Mouse (Mus musculus) embryonic fibroblast, embryonic 13.5 days (primary cell): ENCODE measurements at regions not wholly inside any gene's neighbourhood (a gene's known extent, or its start where the extent isn't known, plus 50 kb on each side); places are given as distances from the start of the nearest gene placed in this dataset.

ENCODE experiments used
- H3K27ac ChIP-seq: 2 replicates; pipeline ENCODE4 v1.5.1; 2012; ENCODE audit warnings: low read length, control low read depth, inconsistent platforms; ENCODE audit not compliant: insufficient read depth
- H3K4me1 ChIP-seq: 2 replicates; pipeline ENCODE4 v1.6.1; 2011; ENCODE audit warnings: low read length; ENCODE audit not compliant: control insufficient read depth, insufficient read depth
- H3K4me3 ChIP-seq: 2 replicates; pipeline ENCODE4 v1.5.1; 2011; ENCODE audit warnings: mild to moderate bottlenecking, control low read depth, low read length; ENCODE audit not compliant: insufficient read depth
- CTCF ChIP-seq: IDR thresholded peaks from 2 replicates; pipeline ENCODE4 v1.5.1; 2011; ENCODE audit warnings: mild to moderate bottlenecking, control low read depth, low read length, moderate library complexity, borderline replicate concordance; ENCODE audit not compliant: insufficient read depth
- POLR2A ChIP-seq: IDR thresholded peaks from 2 replicates; pipeline ENCODE4 v1.6.1; 2011; ENCODE audit warnings: low read depth, mild to moderate bottlenecking, control low read depth, low read length, moderate library complexity

GRCm38 (mm10) chr9:101563196-101563595 lies 298.4 kb upstream of the 9630041A04Rik start:
- no peaks in the 10 kb centered on the region for H3K4me1 ChIP-seq
- TF ChIP-seq CTCF, result no peak
- TF ChIP-seq POLR2A, result no peak
- no peak overlapping the region for H3K4me3 ChIP-seq
- no peak overlapping the region for H3K27ac ChIP-seq

- Histone ChIP-seq H3K4me1 (peaks cover 5% of the 10 kb centered on the region; the same call in 1 of the 2 replicates), H3K4me3 (no peak overlapping the region), H3K27ac (no peak overlapping the region)
- TF ChIP-seq POLR2A (no peak), CTCF (no peak)
Observed at GRCm38 (mm10) chr9:101559366-101559765, 302.3 kb upstream of the 9630041A04Rik start.

GRCm38 (mm10) chr9:101555011-101555673 lies 303.5 kb upstream of the Ppp2r3a start:
- TF ChIP-seq CTCF, result no peak
- TF ChIP-seq POLR2A, result no peak
- no peak overlapping the region for H3K4me3 ChIP-seq
- H3K27ac ChIP-seq, result no peak overlapping the region
- peaks cover 5% of the 10 kb centered on the region; the same call in 1 of the 2 replicates for H3K4me1 ChIP-seq

GRCm38 (mm10) chr9:101552789-101553188 lies 301.2 kb upstream of the Ppp2r3a start:
- TF ChIP-seq CTCF, result no peak
- no peak for TF ChIP-seq POLR2A
- Histone ChIP-seq H3K4me3 (no peak overlapping the region), H3K27ac (no peak overlapping the region), H3K4me1 (peaks cover 5% of the 10 kb centered on the region; the same call in 1 of the 2 replicates)

- Histone ChIP-seq H3K4me1 (peaks cover 5% of the 10 kb centered on the region; the same call in 1 of the 2 replicates), H3K4me3 (no peak overlapping the region), H3K27ac (no peak overlapping the region)
- TF ChIP-seq POLR2A (no peak), CTCF (no peak)
Observed at GRCm38 (mm10) chr9:101551256-101551655, 299.7 kb upstream of the Ppp2r3a start.

- Histone ChIP-seq H3K4me1 (no peaks in the 10 kb centered on the region), H3K4me3 (no peak overlapping the region), H3K27ac (no peak overlapping the region)
- no peak for TF ChIP-seq CTCF
- no peak for TF ChIP-seq POLR2A
Observed at GRCm38 (mm10) chr9:101546213-101546832, 294.7 kb upstream of the Ppp2r3a start.

- TF ChIP-seq POLR2A (no peak), CTCF (no peak)
- Histone ChIP-seq H3K27ac (no peak overlapping the region), H3K4me3 (no peak overlapping the region), H3K4me1 (no peaks in the 10 kb centered on the region)
Observed at GRCm38 (mm10) chr9:101518137-101518536, 266.5 kb upstream of the Ppp2r3a start.

GRCm38 (mm10) chr9:101510807-101511206 lies 259.2 kb upstream of the Ppp2r3a start:
- Histone ChIP-seq H3K4me3 (no peak overlapping the region), H3K4me1 (no peaks in the 10 kb centered on the region), H3K27ac (no peak overlapping the region)
- TF ChIP-seq POLR2A, result no peak
- TF ChIP-seq CTCF, result no peak

GRCm38 (mm10) chr9:101509196-101509595 lies 257.6 kb upstream of the Ppp2r3a start:
- Histone ChIP-seq H3K27ac (no peak overlapping the region), H3K4me3 (no peak overlapping the region), H3K4me1 (no peaks in the 10 kb centered on the region)
- TF ChIP-seq CTCF (no peak), POLR2A (no peak)

GRCm38 (mm10) chr9:101507023-101507690 lies 255.6 kb upstream of the Ppp2r3a start:
- Histone ChIP-seq H3K27ac (no peak overlapping the region), H3K4me3 (no peak overlapping the region), H3K4me1 (no peaks in the 10 kb centered on the region)
- TF ChIP-seq CTCF (no peak), POLR2A (no peak)
